Mouse (Mus musculus) myocyte (in vitro differentiated cells): ENCODE results near the gene Mad2l2. TPM values are rescaled to one million over a fixed set of nuclear protein-coding genes. Genes with fewer than 3 reads are reported as not detected.
A peak's percentile ranks its signal among the peaks of the same experiment; 100 is the strongest.

Source experiments
- H3K27me3 ChIP-seq: one replicate; pipeline ENCODE4 v1.6.1; 2011; ENCODE audit not compliant: control insufficient read depth, insufficient read depth, insufficient read length
- H3K36me3 ChIP-seq: one replicate; pipeline ENCODE4 v1.6.1; 2011; ENCODE audit not compliant: control insufficient read depth, insufficient read depth
- H3K4me2 ChIP-seq: one replicate; pipeline ENCODE4 v1.6.1; 2011; ENCODE audit warnings: low read depth, control low read depth
- H3K4me3 ChIP-seq: one replicate; pipeline ENCODE4 v1.5.1; 2011; ENCODE audit warnings: mild to moderate bottlenecking, control low read depth, moderate library complexity
- H3K79me2 ChIP-seq: one replicate; pipeline ENCODE4 v1.6.1; 2011; ENCODE audit not compliant: control insufficient read depth, insufficient read depth
- H3ac ChIP-seq: one replicate; pipeline ENCODE4 v1.6.1; 2011; ENCODE audit not compliant: control insufficient read depth, insufficient read length
- CEBPB ChIP-seq: IDR thresholded peaks from 2 replicates; pipeline ENCODE4 v1.6.1; 2011; ENCODE audit warnings: mild to moderate bottlenecking, moderate library complexity; ENCODE audit not compliant: poor library complexity, insufficient read depth, severe bottlenecking
- E2F4 ChIP-seq: IDR thresholded peaks from one replicate; pipeline ENCODE4 v1.6.1; 2011; ENCODE audit warnings: mild to moderate bottlenecking, control low read depth, moderate library complexity; ENCODE audit not compliant: insufficient read depth
- MAX ChIP-seq: IDR thresholded peaks from one replicate; pipeline ENCODE4 v1.6.1; 2011; ENCODE audit warnings: low read depth, mild to moderate bottlenecking, control low read depth
- MYOD1 ChIP-seq, 3 experiments: IDR thresholded peaks; one replicate each; pipeline ENCODE4 v1.6.1; 2011; ENCODE audit warnings: control low read depth in 2 of 3, low read depth in 2 of 3, mild to moderate bottlenecking in 2 of 3, moderate library complexity in 1 of 3; ENCODE audit not compliant: insufficient read length in 2 of 3, control insufficient read depth in 1 of 3
- MYOG ChIP-seq, 3 experiments: IDR thresholded peaks; one replicate each; pipeline ENCODE4 v1.6.1; 2011; ENCODE audit warnings: control low read depth in 2 of 3, low read depth in 2 of 3, mild to moderate bottlenecking in 2 of 3; ENCODE audit not compliant: insufficient read length in 2 of 3, control insufficient read depth in 1 of 3, insufficient read depth in 1 of 3
- POLR2A ChIP-seq: IDR thresholded peaks from one replicate; pipeline ENCODE4 v1.6.1; 2011; ENCODE audit warnings: low read depth, mild to moderate bottlenecking, control low read depth, moderate library complexity; ENCODE audit not compliant: insufficient read length
- POLR2AphosphoS2 ChIP-seq: IDR thresholded peaks from one replicate; pipeline ENCODE4 v1.6.1; 2011; ENCODE audit warnings: low read depth, control low read depth; ENCODE audit not compliant: insufficient read length
- REST ChIP-seq: IDR thresholded peaks from one replicate; pipeline ENCODE4 v1.6.1; 2011; ENCODE audit warnings: mild to moderate bottlenecking, control low read depth, moderate library complexity; ENCODE audit not compliant: insufficient read depth, insufficient read length
- SRF ChIP-seq: IDR thresholded peaks from one replicate; pipeline ENCODE4 v1.6.1; 2011; ENCODE audit warnings: low read depth; ENCODE audit not compliant: control insufficient read depth, insufficient read length
- TCF12 ChIP-seq: IDR thresholded peaks from one replicate; pipeline ENCODE4 v1.6.1; 2011; ENCODE audit warnings: mild to moderate bottlenecking, control low read depth; ENCODE audit not compliant: poor library complexity, insufficient read depth, severe bottlenecking
- TCF3 ChIP-seq: IDR thresholded peaks from one replicate; pipeline ENCODE4 v1.6.1; 2011; ENCODE audit warnings: low read depth, control low read depth; ENCODE audit not compliant: insufficient read length
- USF1 ChIP-seq: IDR thresholded peaks from one replicate; pipeline ENCODE4 v1.6.1; 2011; ENCODE audit warnings: low read depth, mild to moderate bottlenecking, control low read depth, moderate library complexity
- polyA plus RNA-seq: library from polyadenylated mRNA; unstranded; fragments of >200 nt; fragmentation: generic; extraction: Trizol; gene quantifications from one replicate; pipeline ENCODE4 v1.2.1, GENCODE M21; 2012; ENCODE audit warnings: missing spikeins

Gene Mad2l2
- polyA plus RNA-seq, 1 experiment, result 31.0 TPM

DNA sequence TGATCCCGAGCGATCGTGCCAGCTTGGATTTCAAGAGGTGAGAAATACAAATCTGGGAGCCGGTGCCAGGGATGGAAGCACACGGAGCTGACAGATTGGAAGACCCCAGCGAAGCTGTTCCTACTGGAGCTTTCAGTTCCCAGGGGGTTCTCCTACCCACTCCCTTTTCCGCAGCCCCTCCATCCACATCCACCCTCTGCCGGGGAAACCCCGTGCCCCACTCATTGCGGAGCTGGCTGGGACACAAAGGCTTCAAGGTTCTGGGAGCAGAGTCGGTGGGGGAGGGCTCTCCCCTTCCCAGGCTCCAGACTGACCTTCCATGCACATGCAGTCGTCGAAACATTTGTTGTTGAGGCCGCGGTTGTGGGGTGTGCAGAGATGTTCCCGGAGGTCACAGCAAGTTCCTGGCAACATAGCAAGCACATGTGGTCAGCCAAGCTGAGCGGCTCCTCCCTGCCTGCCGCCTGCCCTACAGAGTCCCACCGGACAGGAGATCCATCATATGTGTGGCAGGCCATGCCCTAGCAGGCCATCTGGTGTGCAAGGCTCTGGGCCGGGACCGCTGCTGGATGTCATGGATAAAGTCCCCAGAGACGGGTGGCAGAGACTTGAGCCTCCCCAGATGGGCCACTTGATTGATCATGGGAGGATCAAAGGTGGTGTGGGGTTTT lies 22.4 kb upstream of the Mad2l2 start:
- TF ChIP-seq MYOG (IDR thresholded peaks at IDR 0.05; ENCODE audit: control insufficient read depth in 1 of 3, insufficient read depth in 1 of 3, insufficient read length in 2 of 3, low read depth in 2 of 3) (peak in 1 of 3 experiments; percentile 53), REST (no peak)
- no peaks in the 10 kb centered on the region for H3K79me2 ChIP-seq
- H3K4me3 ChIP-seq, result no peak overlapping the region
- H3K36me3 ChIP-seq, result no peaks in the 10 kb centered on the region
- no peak overlapping the region for H3K4me2 ChIP-seq
- no peak overlapping the region for H3ac ChIP-seq
- H3K27me3 ChIP-seq, result peaks cover 17% of the 10 kb centered on the region

DNA sequence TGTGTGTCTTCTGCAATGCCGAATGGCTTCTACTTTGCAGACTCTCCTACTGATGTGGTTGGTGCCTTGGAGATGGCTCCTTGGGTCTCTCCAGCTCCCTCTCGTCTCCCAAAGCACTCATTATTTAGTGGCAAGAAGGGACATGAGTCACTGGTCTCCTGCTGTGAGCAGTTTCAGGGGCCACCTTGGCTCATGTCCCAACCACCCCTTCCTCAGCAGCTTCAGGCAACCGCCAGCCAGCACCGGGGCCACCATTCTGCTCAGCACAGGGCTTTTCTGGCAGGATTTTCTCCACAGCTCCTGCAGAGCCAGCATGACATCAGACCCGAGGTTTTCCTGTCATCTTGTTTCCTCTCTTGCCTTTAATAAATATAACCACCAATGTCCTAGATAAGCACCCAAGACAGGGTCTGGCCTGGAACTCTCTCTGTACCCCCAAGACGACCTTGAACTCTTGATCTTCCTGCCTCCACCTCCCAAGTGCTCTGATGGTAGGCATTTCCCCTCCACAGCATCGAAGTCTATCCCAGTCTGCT lies 21.6 kb upstream of the Mad2l2 start:
- H3ac ChIP-seq, result no peak overlapping the region
- H3K4me3 ChIP-seq, result no peak overlapping the region
- H3K36me3 ChIP-seq, result no peaks in the 10 kb centered on the region
- no peak for TF ChIP-seq POLR2A
- TF ChIP-seq TCF3, result no peak
- no peak for TF ChIP-seq CEBPB
- no peak for TF ChIP-seq USF1
- TF ChIP-seq E2F4, result no peak
- TF ChIP-seq MYOD1 (IDR thresholded peaks at IDR 0.05; ENCODE audit: control insufficient read depth in 1 of 3, insufficient read length in 2 of 3, low read depth in 2 of 3), result no peak
- no peak for TF ChIP-seq SRF
- TF ChIP-seq MAX, result no peak
- TF ChIP-seq TCF12, result no peak
- H3K79me2 ChIP-seq, result no peaks in the 10 kb centered on the region
- H3K4me2 ChIP-seq, result no peak overlapping the region
- H3K27me3 ChIP-seq, result peaks cover 20% of the 10 kb centered on the region

DNA sequence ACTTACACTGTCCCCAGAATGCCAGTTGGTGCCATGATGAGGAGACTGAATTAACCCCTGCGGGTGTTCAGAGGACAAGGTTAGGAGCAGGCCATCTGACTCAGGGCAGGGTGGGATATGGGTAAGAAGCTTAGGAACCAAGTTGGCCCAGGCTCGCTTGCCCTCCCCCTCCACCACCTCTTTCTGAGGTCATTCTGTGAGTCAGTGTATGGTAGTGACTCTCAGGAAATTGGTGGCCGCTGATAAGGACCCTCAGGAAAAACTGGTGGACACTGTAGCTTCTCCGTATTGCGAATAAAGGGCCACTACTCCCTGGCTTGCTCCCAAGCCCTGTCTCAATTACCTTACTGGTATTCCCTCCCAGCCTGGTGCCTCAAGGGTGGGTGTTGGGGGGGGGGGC lies 21.0 kb upstream of the Mad2l2 start:
- no peaks in the 10 kb centered on the region for H3K79me2 ChIP-seq
- H3K27me3 ChIP-seq, result peaks cover 20% of the 10 kb centered on the region
- H3K4me3 ChIP-seq, result no peak overlapping the region
- H3K36me3 ChIP-seq, result no peaks in the 10 kb centered on the region
- TF ChIP-seq MYOD1 (IDR thresholded peaks at IDR 0.05; ENCODE audit: control insufficient read depth in 1 of 3, insufficient read length in 2 of 3, low read depth in 2 of 3) (no peak), MAX (no peak), POLR2AphosphoS2 (no peak), TCF12 (no peak), REST (no peak), CEBPB (no peak), E2F4 (no peak), MYOG (IDR thresholded peaks at IDR 0.05; ENCODE audit: control insufficient read depth in 1 of 3, insufficient read depth in 1 of 3, insufficient read length in 2 of 3, low read depth in 2 of 3) (no peak), TCF3 (no peak), USF1 (no peak)
- no peak overlapping the region for H3ac ChIP-seq
- H3K4me2 ChIP-seq, result no peak overlapping the region

DNA sequence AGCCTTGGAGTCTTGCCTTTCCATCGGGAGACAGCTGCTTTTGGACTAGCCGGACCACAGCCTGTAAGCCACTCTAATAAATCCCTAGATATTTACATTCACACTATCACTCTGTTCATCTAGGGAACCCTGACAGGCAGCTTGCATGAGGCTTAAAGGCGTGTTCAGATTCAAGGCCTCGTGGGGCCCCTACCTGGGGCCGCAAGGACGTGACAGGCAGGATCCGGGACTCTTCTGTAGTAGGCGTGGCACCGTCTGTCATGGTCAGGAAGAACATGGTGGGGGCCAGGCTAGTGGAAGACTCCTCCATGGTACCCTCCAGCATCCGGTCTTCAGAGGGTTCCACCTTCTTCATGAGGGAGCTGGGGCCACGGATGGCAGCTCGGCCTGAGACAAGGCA lies 17.7 kb upstream of the Mad2l2 start:
- Histone ChIP-seq H3K4me2 (no peak overlapping the region), H3K36me3 (no peaks in the 10 kb centered on the region), H3K4me3 (no peak overlapping the region), H3K79me2 (no peaks in the 10 kb centered on the region), H3ac (no peak overlapping the region), H3K27me3 (peaks cover 20% of the 10 kb centered on the region)
- no peak for TF ChIP-seq USF1
- no peak for TF ChIP-seq MYOG (IDR thresholded peaks at IDR 0.05; ENCODE audit: control insufficient read depth in 1 of 3, insufficient read depth in 1 of 3, insufficient read length in 2 of 3, low read depth in 2 of 3)

DNA sequence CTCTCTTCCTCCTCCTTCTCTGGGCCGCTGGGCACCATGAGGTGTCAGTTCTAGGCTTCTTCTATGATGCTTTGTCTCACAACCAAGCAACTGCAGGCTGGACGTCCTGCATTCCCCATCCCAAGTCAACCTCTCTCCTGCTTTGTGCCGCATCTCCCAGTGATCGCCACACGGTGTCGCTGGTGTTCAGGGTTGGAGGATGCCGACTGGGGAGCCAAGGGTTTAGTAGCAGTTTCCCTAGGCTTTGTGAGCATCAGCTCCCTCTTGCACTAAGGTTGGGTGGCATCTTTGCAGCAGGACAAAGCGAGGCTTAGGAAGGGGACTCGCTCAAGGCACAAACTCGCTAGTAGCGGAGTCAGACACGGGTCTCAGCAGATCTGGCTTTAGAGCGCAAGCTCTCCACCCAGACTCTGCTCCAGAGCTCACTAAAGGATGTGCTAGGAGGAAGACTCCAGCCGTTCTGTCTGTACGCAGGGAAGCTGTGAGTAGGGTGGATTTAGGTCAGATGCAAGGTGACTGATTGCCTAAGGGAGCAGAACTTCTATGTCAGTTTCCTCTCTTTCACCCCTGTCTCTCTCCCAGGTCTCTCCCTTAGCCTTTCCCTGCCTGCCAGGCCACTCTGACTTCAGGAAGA lies 15.3 kb upstream of the Mad2l2 start:
- peaks cover 12% of the 10 kb centered on the region for H3K27me3 ChIP-seq
- TF ChIP-seq MYOG (IDR thresholded peaks at IDR 0.05; ENCODE audit: control insufficient read depth in 1 of 3, insufficient read depth in 1 of 3, insufficient read length in 2 of 3, low read depth in 2 of 3) (no peak), REST (no peak), MYOD1 (IDR thresholded peaks at IDR 0.05; ENCODE audit: control insufficient read depth in 1 of 3, insufficient read length in 2 of 3, low read depth in 2 of 3) (no peak), E2F4 (no peak), MAX (no peak)
- no peaks in the 10 kb centered on the region for H3K79me2 ChIP-seq
- no peak overlapping the region for H3K4me3 ChIP-seq
- H3K4me2 ChIP-seq, result peak overlapping the region; percentile 38
- no peaks in the 10 kb centered on the region for H3K36me3 ChIP-seq
- no peak overlapping the region for H3ac ChIP-seq
